Mouse (Mus musculus) bone marrow, adult 2 months (tissue): ENCODE measurements around the gene R3hdm2. TPM values are rescaled to one million over a fixed set of nuclear protein-coding genes. Genes with fewer than 3 reads are reported as not detected.

Experiments used
- H3K27ac ChIP-seq: fragments of 200-500 bp; 2 replicates; pipeline ENCODE4 v1.5.1; 2012; ENCODE audit warnings: low read depth, mild to moderate bottlenecking, control low read depth, inconsistent platforms, low read length; ENCODE audit not compliant: control insufficient read depth, poor library complexity, insufficient read depth
- H3K4me1 ChIP-seq: fragments of 200-500 bp; 2 replicates; pipeline ENCODE4 v1.6.1; 2011; ENCODE audit warnings: low read length; ENCODE audit not compliant: control insufficient read depth, insufficient read depth
- H3K4me3 ChIP-seq: fragments of 200-500 bp; replicated peaks from 2 replicates; pipeline ENCODE3; 2011; ENCODE audit warnings: mild to moderate bottlenecking, low read depth, low read length, control low read depth; ENCODE audit not compliant: control insufficient read depth
- CTCF ChIP-seq: fragments of 200-500 bp; IDR thresholded peaks from 2 replicates; pipeline ENCODE4 v1.5.1; 2011; ENCODE audit warnings: low read length, control low read depth; ENCODE audit not compliant: control insufficient read depth, insufficient read depth
- POLR2A ChIP-seq: fragments of 200-500 bp; IDR thresholded peaks from 2 replicates; pipeline ENCODE4 v1.6.1; 2011; ENCODE audit warnings: low read depth, mild to moderate bottlenecking, control low read depth, low read length, borderline replicate concordance; ENCODE audit not compliant: control insufficient read depth
- WGBS: fragments of 180-500 bp; shearing (Covaris S2); methylation state at CpG from one replicate; pipeline ENCODE4 v1.1.7; 2018; 5-methylcytosine and 5-hydroxymethylcytosine counted together
- polyA plus RNA-seq: library from polyadenylated mRNA; stranded (reverse); fragments of >200 nt; gene quantifications from 2 replicates; pipeline ENCODE4 v1.2.4, GENCODE M21; 2011; ENCODE audit warnings: low replicate concordance; ENCODE audit not compliant: missing spikeins, insufficient read depth, insufficient read length

Gene R3hdm2
- polyA plus RNA-seq, 1 experiment, result 144 TPM

DNA sequence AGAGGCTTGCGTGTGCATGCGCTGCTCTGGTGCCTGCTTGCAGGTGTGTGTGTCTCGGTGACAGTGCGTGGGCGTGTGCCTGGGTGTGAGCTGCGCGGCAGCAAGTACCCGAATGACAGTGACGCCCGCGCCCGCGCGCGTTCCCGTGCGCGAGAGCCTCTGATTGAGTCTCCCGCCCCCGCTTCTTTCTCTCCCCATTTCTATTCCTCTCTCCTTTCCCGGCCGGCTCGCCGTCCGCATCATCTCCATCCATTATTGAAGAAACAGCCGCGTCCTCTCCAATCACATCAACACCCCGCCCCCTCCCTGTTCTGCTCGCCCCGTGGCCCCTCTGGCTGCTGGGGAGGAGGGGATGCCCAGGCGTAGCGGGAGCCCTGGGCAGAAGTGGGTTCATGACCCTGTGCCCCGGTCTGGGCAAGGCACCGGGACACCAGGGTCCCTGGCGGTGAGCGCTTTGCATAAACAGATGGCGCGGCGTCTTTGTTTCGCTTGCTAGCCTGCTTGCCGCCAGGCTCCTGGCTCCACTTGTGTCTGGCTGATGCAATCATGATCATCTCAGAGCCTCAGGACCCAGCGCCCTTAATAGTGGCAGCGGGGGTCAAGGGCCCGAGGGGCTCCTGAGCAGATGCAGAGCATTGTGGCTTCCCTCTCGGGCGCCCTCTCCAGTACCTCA lies 131.6 kb downstream of the R3hdm2 start:
- peaks cover 1% of the 10 kb centered on the region; the same call in 1 of the 2 replicates for H3K4me1 ChIP-seq
- TF ChIP-seq POLR2A, result no peak
- TF ChIP-seq CTCF, result no peak
- WGBS, result under 1% methylated on average over 46 of the region's 46 CpGs
- no peak overlapping the region for H3K27ac ChIP-seq
- no peak overlapping the region for H3K4me3 ChIP-seq

DNA sequence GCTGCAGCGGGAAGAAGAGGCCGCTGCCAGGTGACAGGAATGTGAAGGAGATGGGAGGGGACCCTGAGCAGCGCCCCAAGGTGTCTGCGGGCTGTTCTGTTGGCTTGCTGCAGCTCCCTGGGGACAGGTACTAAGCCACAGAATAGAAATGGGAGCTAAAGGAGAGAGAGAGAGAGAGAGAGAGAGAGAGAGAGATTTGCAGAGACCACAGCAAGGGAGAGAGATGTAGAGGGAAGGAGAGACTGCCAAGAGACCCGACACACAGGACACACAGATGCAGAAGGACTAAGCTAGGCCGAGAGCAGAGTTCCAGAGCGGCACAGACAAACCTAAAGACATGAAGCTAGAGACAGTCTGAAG lies 132.2 kb downstream of the R3hdm2 start:
- WGBS, result 8% methylated on average over 7 of the region's 7 CpGs
- peaks cover 1% of the 10 kb centered on the region; the same call in 1 of the 2 replicates for H3K4me1 ChIP-seq

DNA sequence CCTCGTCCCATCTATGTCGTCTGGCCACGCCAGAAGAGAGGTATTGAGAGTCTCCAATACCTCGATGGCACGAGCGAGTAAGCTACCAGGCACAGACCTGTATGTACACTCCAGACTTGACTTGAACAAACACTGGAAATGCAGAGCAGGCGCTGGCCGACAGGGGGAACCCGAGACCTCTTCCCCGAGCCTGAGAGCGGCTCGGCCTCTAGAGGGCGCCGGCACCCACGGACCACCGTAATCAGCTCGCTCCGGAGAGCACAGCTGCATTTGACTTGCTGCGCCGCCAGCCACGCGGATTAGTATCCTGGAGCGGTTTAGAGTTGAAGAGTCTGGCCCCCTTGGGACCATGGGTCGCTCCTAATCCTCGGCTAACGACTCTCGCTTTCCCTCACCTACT lies 132.7 kb downstream of the R3hdm2 start:
- under 1% methylated on average over 27 of the region's 27 CpGs for WGBS
- no peak for TF ChIP-seq POLR2A
- peak; percentile 99 for TF ChIP-seq CTCF
- no peak overlapping the region for H3K27ac ChIP-seq

More for the DNA sequence above, 132.2 kb downstream of the R3hdm2 start:
- H3K4me3 ChIP-seq, result no peak overlapping the region
- TF ChIP-seq CTCF (no peak), POLR2A (no peak)
- H3K27ac ChIP-seq, result no peak overlapping the region

DNA sequence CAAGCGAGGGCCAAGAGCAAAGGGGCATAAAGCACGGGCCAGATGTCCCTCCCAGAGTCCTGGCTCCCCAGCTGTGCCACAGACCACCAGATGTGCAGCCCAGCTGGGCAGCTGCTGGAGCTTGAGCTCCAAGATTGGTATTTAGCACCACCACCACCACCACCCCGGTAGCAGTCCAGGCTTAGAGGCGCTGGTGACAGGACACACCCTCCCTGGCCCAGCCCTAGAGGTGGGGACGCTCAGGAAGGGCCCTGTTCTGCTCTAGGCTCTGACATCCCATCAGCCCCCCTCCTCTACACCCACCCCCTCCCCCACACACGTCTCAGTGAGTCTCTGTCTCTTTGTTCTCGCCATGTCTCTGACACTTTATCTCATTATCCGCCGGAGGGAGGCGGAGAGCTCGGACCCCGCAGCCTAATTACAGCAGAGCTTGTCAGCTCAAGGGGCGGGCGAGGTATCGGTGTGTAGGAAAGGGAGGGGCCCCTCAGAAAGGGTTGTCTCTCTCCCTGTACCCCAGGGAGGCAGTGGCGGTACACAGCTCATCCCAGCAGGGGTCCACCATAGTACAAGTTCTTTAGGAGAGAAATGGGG lies 133.5 kb downstream of the R3hdm2 start:
- WGBS, result 4% methylated on average over 16 of the region's 16 CpGs
- no peak overlapping the region for H3K27ac ChIP-seq
- no peak overlapping the region for H3K4me3 ChIP-seq
- TF ChIP-seq POLR2A, result no peak
- no peak for TF ChIP-seq CTCF
- H3K4me1 ChIP-seq, result peaks cover 1% of the 10 kb centered on the region; the same call in 1 of the 2 replicates

More for the DNA sequence above, 132.7 kb downstream of the R3hdm2 start:
- peaks cover 1% of the 10 kb centered on the region; the same call in 1 of the 2 replicates for H3K4me1 ChIP-seq
- H3K4me3 ChIP-seq, result no peak overlapping the region

DNA sequence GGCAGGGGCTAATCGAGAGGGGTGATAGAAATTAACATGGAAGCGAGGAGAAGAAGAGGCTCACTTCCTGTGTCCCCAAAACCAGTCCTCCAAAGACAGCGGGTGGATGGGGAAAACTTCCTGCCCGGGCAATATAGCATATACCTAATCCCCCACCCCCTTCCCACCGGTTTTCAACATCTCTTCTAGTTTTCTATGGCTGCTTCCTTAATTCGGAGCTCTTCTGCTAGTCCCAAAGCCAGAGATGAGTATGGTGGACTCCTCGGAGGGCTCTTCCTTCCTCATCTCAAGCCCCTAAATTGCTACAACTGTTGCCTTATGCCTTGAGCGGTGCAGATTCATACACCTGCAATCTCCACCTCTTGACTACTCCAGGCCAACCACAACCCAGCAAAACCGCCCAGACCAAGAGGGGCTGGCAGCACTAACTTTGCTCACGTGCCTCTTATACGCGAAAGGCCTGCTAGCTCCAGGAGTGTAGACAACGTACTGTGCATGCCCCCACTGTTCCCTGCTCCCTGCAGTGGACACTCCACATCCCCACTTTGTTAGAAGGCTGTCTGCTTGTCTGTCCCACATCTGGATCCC lies 134.1 kb downstream of the R3hdm2 start:
- H3K4me1 ChIP-seq, result peaks cover 1% of the 10 kb centered on the region; the same call in 1 of the 2 replicates
- no peak overlapping the region for H3K27ac ChIP-seq
- WGBS, result 5% methylated on average over 13 of the region's 13 CpGs
- H3K4me3 ChIP-seq, result no peak overlapping the region
- TF ChIP-seq CTCF (no peak), POLR2A (no peak)

DNA sequence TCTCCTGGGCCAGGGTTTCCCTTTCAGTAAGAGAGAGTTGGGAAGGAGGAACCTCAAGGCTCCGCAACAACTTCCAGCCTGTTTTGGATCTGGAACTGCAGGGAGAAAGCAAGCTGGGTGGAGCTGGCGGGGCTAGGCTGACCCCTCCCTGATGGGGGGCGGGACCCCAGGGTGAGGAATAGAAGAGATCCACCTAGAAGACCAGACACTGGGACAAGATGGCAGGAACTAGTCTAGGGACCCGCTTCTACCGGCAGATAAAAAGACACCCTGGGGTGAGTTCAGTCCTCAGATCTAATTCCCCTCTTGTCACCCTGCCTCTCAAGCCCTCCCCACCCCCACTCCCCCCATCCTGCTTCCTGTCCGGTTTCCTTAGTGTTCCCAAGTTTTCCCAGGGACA lies 134.6 kb downstream of the R3hdm2 start, which contains the start of gene Ndufa4l2:
Gene Ndufa4l2, plus strand, starts transcription at position 204 of the 400 bp plus-strand sequence.
- Histone ChIP-seq H3K27ac (no peak within 1 kb of the TSS), H3K4me3 (no peak within 1 kb of the TSS), H3K4me1 (peaks cover 1% of the 10 kb centered on the region; the same call in 1 of the 2 replicates)
- TF ChIP-seq CTCF (no peak), POLR2A (no peak)
- WGBS, result 27% methylated on average over 6 of the region's 6 CpGs

DNA sequence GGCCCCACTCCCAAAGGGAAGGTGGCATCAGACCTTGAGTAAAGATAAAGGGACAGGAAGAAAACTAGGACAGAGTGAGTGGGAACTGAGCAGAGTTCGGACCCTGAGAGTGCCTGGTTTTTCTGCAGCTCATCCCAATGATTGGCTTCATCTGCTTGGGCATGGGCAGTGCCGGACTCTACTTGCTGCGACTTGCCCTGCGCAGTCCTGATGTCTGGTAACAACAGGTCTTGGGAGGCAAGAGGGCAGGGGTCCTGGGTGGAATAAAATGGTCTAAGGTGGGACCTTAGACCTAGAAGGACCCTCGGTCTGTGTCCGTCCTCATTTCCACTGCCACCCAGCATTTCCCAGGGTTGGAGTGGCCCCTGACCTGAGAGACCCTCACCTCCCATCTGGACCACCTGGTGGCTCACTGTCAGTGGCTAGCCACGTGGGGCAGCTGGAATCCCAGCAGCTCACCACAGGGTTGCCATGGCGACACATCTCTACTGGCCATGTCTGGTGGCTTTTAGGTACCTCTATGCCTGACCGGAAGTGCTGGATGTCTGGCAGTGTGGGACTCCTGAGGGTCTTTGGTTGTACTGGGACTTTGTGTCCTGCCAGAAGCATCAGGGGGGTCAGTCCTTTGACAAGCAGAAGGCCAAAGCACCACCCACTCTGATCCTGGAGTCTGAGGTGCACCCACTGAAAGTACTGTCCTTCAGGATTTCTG lies 135.3 kb downstream of the R3hdm2 start:
- 44% methylated on average over 9 of the region's 9 CpGs for WGBS
- no peak overlapping the region for H3K27ac ChIP-seq
- peaks cover 1% of the 10 kb centered on the region; the same call in 1 of the 2 replicates for H3K4me1 ChIP-seq
- no peak for TF ChIP-seq POLR2A
- no peak for TF ChIP-seq CTCF
- no peak overlapping the region for H3K4me3 ChIP-seq
